Mouse (Mus musculus): ENCODE data around the gene Shb.

DNA sequence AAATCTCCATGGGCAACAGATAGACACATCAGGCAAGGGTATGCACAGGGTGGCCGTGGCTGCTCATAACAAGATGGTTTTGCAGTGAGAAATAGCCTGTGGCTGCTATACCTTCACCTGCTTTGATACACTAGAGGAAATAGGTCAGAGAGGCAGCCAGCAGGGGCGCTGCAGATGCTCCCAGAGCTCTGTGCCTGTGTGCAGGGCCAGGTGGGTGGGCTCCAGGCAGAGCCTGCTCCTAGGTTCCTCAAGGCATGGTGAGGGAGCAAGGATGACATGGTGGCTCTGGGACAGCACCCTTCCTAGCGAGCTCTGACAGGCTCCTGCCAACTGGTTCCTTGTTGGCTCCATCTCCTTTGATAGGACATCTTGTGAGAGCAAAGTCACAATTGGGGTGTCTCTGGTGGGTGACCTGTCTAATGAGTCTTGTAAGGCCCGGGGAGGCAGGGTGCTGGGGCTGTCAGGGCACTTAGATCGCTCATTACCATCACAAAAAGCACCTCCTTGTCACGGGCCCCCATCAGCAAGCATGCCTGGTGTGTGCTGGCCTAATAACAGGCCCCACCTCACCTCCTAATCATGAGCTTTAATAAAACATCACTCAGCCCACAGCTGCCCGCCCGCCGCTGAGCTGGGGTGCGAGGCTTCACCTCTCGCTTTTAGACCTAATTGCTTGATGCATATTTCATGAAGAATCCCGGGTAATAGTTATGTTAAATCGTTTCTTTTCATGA is 105.4 kb downstream of the Shb start:
- TF ChIP-seq POLR2A (IDR thresholded peaks at IDR 0.05; ENCODE audit: low read depth, low read length) (no peak), CTCF (conservative IDR thresholded peaks at IDR 0.05 in 1 of 2, IDR thresholded peaks at IDR 0.05 in 1 of 2; ENCODE audit: low read depth in 2 of 2, low read length in 2 of 2) (peak in 1 of 2 experiments; percentile 56; a peak in 2 of 4 replicates), EP300 (IDR thresholded peaks at IDR 0.05; ENCODE audit: low read length) (no peak), NELFE (IDR thresholded peaks at IDR 0.05; ENCODE audit: low read depth, low read length) (no peak), POLR2AphosphoS2 (IDR thresholded peaks at IDR 0.05; ENCODE audit: low read depth, low read length) (no peak), CHD2 (IDR thresholded peaks at IDR 0.05; ENCODE audit: low read length) (no peak), JUND (conservative IDR thresholded peaks at IDR 0.05; ENCODE audit: low read depth, low read length) (no peak), MYC (IDR thresholded peaks at IDR 0.05; ENCODE audit: low read depth, low read length) (no peak), SMC3 (IDR thresholded peaks at IDR 0.05; ENCODE audit: low read depth, low read length) (peak; percentile 41), RAD21 (IDR thresholded peaks at IDR 0.05; ENCODE audit: low read depth, low read length) (peak; percentile 53)

Measured in CH12.LX (cell line).